Mouse (Mus musculus): ENCODE data around the gene 1700008O03Rik. TPM values are rescaled to one million over a fixed set of nuclear protein-coding genes. Genes with fewer than 3 reads are reported as not detected.
A peak's percentile ranks its signal among the peaks of the same experiment; 100 is the strongest.

The 1700008O03Rik gene
- 1.0 and 1.1 TPM in 2 replicates for polyA plus RNA-seq (2014; fragmentation: Nextera tagmentation; extraction: Ambion mirVana)

DNA sequence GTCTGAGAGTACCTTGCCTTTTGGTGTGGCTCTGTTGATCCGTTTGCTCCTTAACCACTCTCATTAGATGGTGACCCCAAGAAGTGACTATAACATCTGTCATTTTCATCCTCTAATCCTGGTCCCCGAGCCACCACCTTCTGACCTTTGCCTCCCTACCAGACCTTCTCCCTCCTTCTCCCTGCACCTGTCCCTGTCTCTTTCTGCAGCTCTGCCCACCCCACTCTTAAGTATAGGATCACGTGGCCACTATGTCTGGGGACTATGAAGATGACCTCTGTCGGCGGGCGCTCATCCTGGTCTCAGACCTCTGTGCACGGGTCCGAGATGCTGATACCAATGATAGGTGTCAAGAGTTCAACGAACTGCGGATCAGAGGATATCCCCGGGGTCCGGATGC lies at the start of gene 1700008O03Rik:
Gene 1700008O03Rik (minus strand): TSS at position 101 of the 400 bp plus-strand sequence.
- Histone ChIP-seq H3K4me1 (ENCODE audit: control insufficient read depth, insufficient read depth, low read length) (no peaks in the 10 kb centered on the region; the same call in 1 of the 2 replicates), H3K27me3 (ENCODE audit: control insufficient read depth, insufficient read depth, low read length) (no peaks in the 10 kb centered on the region), H3K4me3 (ENCODE audit: low read depth, low read length) (peak within 1 kb of the TSS; percentile 43), H3K9ac (ENCODE audit: low read length) (peak within 1 kb of the TSS; percentile 47), H3K4me2 (ENCODE audit: low read depth) (peak within 1 kb of the TSS; percentile 77), H3K36me3 (ENCODE audit: control insufficient read depth, insufficient read depth, low read length) (no peaks in the 10 kb centered on the region), H3K9me3 (ENCODE audit: control insufficient read depth, low read length) (no peaks in the 10 kb centered on the region), H3K27ac (ENCODE audit: low read depth, low read length) (no peak within 1 kb of the TSS)
- no peak for ATAC-seq (ENCODE audit: insufficient read depth, low FRiP score, low TSS enrichment)
- 80% methylated on average over 12 of the region's 12 CpGs for WGBS
- DNase-seq (ENCODE audit: low spot score): no peak

DNA sequence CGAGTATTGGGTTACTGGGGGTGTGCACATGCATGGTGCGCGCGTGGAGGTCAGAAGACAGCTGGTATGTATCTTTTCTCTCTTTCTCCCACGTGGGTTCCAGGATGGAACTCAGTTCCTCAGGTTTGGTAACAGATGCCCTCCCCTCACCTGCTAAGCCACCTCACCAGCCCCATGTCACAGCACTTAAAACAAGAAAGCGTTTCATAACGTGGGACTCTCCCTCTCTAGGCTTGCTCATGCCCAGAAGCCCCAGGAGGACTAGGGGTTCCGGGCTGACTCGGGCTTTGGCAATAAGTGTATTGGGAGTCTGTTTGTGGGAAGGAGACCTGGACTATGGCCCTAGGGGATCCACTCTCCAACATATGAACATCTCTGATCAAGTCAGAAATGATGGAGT lies 48.5 kb upstream of the 1700008O03Rik start:
- DNase-seq (ENCODE audit: low spot score) (no peak), ATAC-seq (ENCODE audit: insufficient read depth, low FRiP score, low TSS enrichment) (no peak)
- 76% methylated on average over 9 of the region's 9 CpGs for WGBS
- Histone ChIP-seq H3K9me3 (ENCODE audit: control insufficient read depth, low read length) (no peaks in the 10 kb centered on the region), H3K27ac (ENCODE audit: low read depth, low read length) (no peak overlapping the region), H3K27me3 (ENCODE audit: control insufficient read depth, insufficient read depth, low read length) (peaks cover 10% of the 10 kb centered on the region; the same call in 1 of the 2 replicates), H3K4me3 (ENCODE audit: low read depth, low read length) (no peak overlapping the region), H3K36me3 (ENCODE audit: control insufficient read depth, insufficient read depth, low read length) (no peaks in the 10 kb centered on the region), H3K9ac (ENCODE audit: low read length) (no peak overlapping the region), H3K4me2 (ENCODE audit: low read depth) (no peak overlapping the region), H3K4me1 (ENCODE audit: control insufficient read depth, insufficient read depth, low read length) (peaks cover 5% of the 10 kb centered on the region)

DNA sequence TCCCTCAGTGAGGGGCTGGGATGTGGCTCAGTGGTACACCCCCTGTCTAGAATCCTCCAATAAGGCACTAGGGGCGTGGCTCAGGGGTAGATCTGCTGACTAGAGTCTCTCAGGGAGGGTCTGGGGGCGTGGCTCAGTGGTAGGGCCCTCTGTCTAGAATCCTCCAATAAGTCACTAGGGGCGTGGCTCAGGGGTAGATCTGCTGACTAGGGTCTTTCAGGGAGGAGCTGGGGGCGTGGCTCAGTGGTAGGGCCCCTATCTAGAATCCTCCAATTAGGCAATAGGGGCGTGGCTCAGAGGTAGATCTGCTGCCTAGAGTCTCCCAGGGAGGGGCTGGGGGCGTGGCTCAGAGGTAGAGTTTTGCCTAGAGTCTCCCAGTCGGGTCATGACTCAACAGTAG lies 47.8 kb upstream of the 1700008O03Rik start:
- 3% methylated on average over 7 of the region's 7 CpGs for WGBS
- Histone ChIP-seq H3K9ac (ENCODE audit: low read length) (no peak overlapping the region), H3K27ac (ENCODE audit: low read depth, low read length) (no peak overlapping the region), H3K9me3 (ENCODE audit: control insufficient read depth, low read length) (no peaks in the 10 kb centered on the region), H3K4me1 (ENCODE audit: control insufficient read depth, insufficient read depth, low read length) (peaks cover 5% of the 10 kb centered on the region), H3K4me2 (ENCODE audit: low read depth) (no peak overlapping the region), H3K27me3 (ENCODE audit: control insufficient read depth, insufficient read depth, low read length) (peaks cover 10% of the 10 kb centered on the region; the same call in 1 of the 2 replicates), H3K36me3 (ENCODE audit: control insufficient read depth, insufficient read depth, low read length) (no peaks in the 10 kb centered on the region), H3K4me3 (ENCODE audit: low read depth, low read length) (no peak overlapping the region)
- ATAC-seq (ENCODE audit: insufficient read depth, low FRiP score, low TSS enrichment) (0 out of 2 replicates have a peak, but pooled peaks have one; percentile 15), DNase-seq (ENCODE audit: low spot score) (peak; percentile 74)

DNA sequence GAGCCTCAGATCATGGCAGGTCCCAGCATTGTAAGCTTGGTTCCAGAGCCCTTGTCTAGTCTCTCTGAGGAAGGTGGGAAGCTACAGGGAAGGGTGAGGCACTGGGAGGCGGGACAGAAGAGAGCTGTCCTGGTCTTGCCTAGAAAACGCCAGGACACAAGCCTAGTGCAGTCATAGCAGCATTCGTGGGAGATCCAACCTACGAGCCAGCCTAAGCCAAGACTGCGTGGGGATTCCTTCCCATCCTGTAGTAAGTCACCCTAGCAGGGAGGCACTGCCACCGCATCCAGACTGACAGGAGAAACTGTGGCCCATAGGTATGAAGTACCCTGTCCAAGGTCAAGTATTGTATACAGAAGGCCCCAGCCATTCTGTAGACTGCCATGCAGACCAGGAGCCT lies 46.9 kb upstream of the 1700008O03Rik start:
- H3K4me1 ChIP-seq (ENCODE audit: control insufficient read depth, insufficient read depth, low read length): peaks cover 5% of the 10 kb centered on the region
- 69% methylated on average over 6 of the region's 6 CpGs for WGBS

DNA sequence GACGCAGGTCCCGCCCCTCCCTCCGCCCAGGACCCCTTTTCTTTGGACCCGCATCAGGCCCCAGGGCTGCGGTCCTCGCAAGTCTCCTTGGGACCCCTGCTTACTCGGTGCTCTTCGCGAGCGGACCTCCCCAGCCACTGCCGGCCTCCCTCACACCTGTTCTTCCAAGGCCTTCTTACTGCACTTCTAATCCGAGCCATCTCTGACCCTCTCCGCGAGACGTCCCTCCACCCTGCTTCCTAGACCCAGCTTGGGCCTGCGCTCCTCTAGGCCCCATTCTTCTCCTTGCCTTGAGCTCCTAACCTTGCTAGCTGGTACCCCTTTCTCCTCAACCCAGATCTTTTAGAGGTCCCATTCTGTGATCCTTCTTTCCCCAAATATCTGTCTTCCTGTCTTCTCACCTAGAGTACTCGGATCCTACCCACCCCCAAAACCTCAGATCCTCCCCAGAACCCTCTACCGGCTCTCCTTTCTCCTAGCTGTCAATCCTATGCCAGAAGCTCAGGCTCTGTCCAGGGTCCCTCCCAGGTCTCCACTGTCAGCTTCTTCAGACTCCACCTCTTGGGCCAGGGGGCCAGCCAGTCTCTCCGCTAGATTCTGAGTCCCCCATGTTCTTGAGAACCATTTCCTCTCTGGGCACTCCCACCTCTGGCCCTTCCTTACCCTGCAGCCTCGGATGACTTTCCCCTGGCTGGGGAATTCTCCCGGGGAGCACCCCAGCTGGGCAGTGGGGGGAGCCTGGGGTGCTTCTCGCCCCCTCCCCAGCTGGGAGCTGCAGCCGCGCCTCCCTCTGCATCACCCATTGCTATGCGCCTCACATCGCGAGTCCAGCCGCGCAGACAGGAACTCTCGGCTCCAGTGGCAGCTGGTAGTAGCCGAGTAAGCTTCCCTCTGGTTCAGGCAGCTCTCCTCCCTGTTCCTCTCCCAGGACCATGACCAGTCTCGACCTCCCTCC lies 44.2 kb upstream of the 1700008O03Rik start:
- H3K36me3 ChIP-seq (ENCODE audit: control insufficient read depth, insufficient read depth, low read length): no peaks in the 10 kb centered on the region
- 1% methylated on average over 32 of the region's 32 CpGs for WGBS
- peaks cover 5% of the 10 kb centered on the region for H3K4me1 ChIP-seq (ENCODE audit: control insufficient read depth, insufficient read depth, low read length)
- peak; percentile 66 for DNase-seq (ENCODE audit: low spot score)
- H3K27ac ChIP-seq (ENCODE audit: low read depth, low read length): peak overlapping the region; percentile 97
- peaks cover 10% of the 10 kb centered on the region; the same call in 1 of the 2 replicates for H3K27me3 ChIP-seq (ENCODE audit: control insufficient read depth, insufficient read depth, low read length)
- peak; percentile 29 for ATAC-seq (ENCODE audit: insufficient read depth, low FRiP score, low TSS enrichment)
- no peaks in the 10 kb centered on the region for H3K9me3 ChIP-seq (ENCODE audit: control insufficient read depth, low read length)
- peak overlapping the region; percentile 71 for H3K4me3 ChIP-seq (ENCODE audit: low read depth, low read length)
- peak overlapping the region; percentile 85 for H3K9ac ChIP-seq (ENCODE audit: low read length)
- peak overlapping the region; percentile 71 for H3K4me2 ChIP-seq (ENCODE audit: low read depth)

More for the DNA sequence above, 46.9 kb upstream of the 1700008O03Rik start:
- no peaks in the 10 kb centered on the region for H3K9me3 ChIP-seq (ENCODE audit: control insufficient read depth, low read length)
- H3K9ac ChIP-seq (ENCODE audit: low read length): no peak overlapping the region
- no peak for ATAC-seq (ENCODE audit: insufficient read depth, low FRiP score, low TSS enrichment)
- no peak overlapping the region for H3K4me2 ChIP-seq (ENCODE audit: low read depth)
- peaks cover 10% of the 10 kb centered on the region; the same call in 1 of the 2 replicates for H3K27me3 ChIP-seq (ENCODE audit: control insufficient read depth, insufficient read depth, low read length)
- no peaks in the 10 kb centered on the region for H3K36me3 ChIP-seq (ENCODE audit: control insufficient read depth, insufficient read depth, low read length)
- H3K4me3 ChIP-seq (ENCODE audit: low read depth, low read length): no peak overlapping the region
- DNase-seq (ENCODE audit: low spot score): no peak
- no peak overlapping the region for H3K27ac ChIP-seq (ENCODE audit: low read depth, low read length)

DNA sequence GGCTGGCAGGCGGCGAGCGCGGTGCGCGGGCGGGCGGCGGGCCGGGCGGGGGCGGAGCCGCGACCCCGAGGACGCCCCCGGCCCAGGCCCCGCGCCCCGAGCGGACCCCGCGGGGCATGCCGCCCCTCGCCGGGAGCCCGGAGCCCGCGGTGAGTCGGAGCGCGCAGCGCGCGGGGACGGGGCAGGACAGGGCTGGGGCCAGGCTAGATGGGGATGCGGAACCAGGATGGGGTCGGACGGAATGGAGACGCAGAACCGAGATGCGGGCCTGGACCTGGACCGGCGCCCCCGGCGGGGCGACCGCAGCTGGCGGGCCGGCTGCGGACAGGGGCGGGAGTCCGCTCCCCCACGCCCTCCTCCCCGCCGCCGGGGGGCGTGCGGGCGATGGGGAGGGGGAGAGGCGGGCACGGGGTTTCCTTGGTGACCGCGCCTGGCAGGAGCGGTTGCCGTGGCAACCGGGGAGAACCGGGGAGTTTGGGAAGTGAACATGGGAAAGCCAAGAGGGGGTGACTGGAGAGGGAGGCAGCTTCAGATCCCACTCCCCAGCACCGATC lies 43.4 kb upstream of the 1700008O03Rik start, which contains the start of gene Lrrc4b:
Gene Lrrc4b (plus strand): TSS at position 51 of the 554 bp plus-strand sequence.
- under 1% methylated on average over 35 of the region's 69 CpGs for WGBS
- peaks cover 5% of the 10 kb centered on the region for H3K4me1 ChIP-seq (ENCODE audit: control insufficient read depth, insufficient read depth, low read length)

DNA sequence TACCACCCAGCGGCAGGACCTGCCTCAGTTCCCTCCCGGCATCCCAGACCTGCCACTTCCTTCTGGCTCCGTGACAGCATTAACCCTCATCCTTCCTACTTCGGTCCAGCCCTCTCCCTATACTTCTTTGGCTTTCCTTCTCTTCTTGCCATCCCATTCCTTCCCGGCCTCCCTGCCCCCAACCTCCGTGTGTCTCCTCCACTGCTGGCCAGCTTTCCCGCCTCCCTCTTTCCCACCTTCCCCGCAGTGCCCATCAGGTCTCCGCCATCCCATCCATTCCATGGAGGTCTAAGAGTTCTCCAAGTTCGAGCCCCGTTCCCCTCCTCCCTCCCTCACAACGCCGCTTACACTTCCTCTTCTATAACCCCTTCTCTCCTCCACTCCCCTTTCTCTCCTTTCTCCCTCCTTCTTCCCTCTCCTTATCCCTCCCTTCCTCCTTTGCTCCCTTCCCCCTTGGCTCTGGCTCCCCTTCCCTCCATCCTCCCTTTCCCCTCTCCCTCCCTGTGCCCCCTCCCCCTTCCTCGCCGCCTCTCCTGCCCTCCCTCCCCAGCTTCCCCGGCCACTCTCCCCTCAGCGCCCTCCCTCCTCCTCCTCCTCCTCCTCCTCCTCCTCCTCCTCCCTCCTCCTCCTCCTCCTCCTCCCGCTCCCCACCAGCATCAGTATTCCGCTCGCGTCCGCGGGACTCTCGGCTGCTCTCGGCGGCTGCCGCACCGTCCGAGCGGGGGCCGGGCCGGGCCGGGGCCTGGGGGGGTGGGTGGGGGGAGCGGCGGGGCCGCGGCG lies 42.7 kb upstream of the 1700008O03Rik start:
- Histone ChIP-seq H3K9ac (ENCODE audit: low read length) (peak overlapping the region; percentile 85), H3K36me3 (ENCODE audit: control insufficient read depth, insufficient read depth, low read length) (no peaks in the 10 kb centered on the region), H3K27ac (ENCODE audit: low read depth, low read length) (peak overlapping the region; percentile 97), H3K27me3 (ENCODE audit: control insufficient read depth, insufficient read depth, low read length) (peaks cover 10% of the 10 kb centered on the region; the same call in 1 of the 2 replicates), H3K4me2 (ENCODE audit: low read depth) (peak overlapping the region; percentile 71), H3K4me3 (ENCODE audit: low read depth, low read length) (peak overlapping the region; percentile 71), H3K4me1 (ENCODE audit: control insufficient read depth, insufficient read depth, low read length) (peaks cover 5% of the 10 kb centered on the region), H3K9me3 (ENCODE audit: control insufficient read depth, low read length) (no peaks in the 10 kb centered on the region)
- peak; percentile 52; the same call in 1 of the 2 replicates for ATAC-seq (ENCODE audit: insufficient read depth, low FRiP score, low TSS enrichment)
- 1% methylated on average over 17 of the region's 38 CpGs for WGBS
- DNase-seq (ENCODE audit: low spot score): peak; percentile 86

More for the DNA sequence above, 43.4 kb upstream of the 1700008O03Rik start, which contains the start of gene Lrrc4b:
- DNase-seq (ENCODE audit: low spot score): peak; percentile 92
- Histone ChIP-seq H3K9ac (ENCODE audit: low read length) (peak within 1 kb of the TSS; percentile 85), H3K27me3 (ENCODE audit: control insufficient read depth, insufficient read depth, low read length) (peaks cover 10% of the 10 kb centered on the region; the same call in 1 of the 2 replicates), H3K4me2 (ENCODE audit: low read depth) (peak within 1 kb of the TSS; percentile 71), H3K9me3 (ENCODE audit: control insufficient read depth, low read length) (no peaks in the 10 kb centered on the region), H3K27ac (ENCODE audit: low read depth, low read length) (peak within 1 kb of the TSS; percentile 97), H3K4me3 (ENCODE audit: low read depth, low read length) (peak within 1 kb of the TSS; percentile 71), H3K36me3 (ENCODE audit: control insufficient read depth, insufficient read depth, low read length) (no peaks in the 10 kb centered on the region)
- ATAC-seq (ENCODE audit: insufficient read depth, low FRiP score, low TSS enrichment): peak; percentile 59

DNA sequence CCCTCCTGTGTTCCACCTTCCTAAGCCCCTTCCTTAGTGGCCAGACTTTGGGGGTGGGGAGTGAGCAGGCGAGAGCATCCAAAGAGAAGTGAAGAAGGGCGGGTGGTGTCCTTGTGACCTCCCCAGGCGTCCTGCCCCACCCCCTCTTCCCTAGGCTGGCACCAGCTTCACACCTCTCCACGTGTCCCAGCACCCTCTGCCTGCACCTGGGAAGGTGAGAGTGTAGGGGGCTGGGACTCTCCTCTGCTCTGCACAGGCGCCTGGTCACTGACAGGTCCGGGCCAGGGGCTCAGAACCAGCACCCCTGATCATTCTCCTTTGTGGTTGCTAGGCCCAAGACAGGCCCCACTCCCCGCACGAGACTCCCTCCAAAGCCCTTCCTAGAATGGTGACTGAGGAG lies 42.0 kb upstream of the 1700008O03Rik start:
- peaks cover 10% of the 10 kb centered on the region; the same call in 1 of the 2 replicates for H3K27me3 ChIP-seq (ENCODE audit: control insufficient read depth, insufficient read depth, low read length)
- DNase-seq (ENCODE audit: low spot score): no peak
- H3K36me3 ChIP-seq (ENCODE audit: control insufficient read depth, insufficient read depth, low read length): no peaks in the 10 kb centered on the region
- peaks cover 5% of the 10 kb centered on the region for H3K4me1 ChIP-seq (ENCODE audit: control insufficient read depth, insufficient read depth, low read length)
- H3K4me2 ChIP-seq (ENCODE audit: low read depth): no peak overlapping the region; the same call in 1 of the 2 replicates
- WGBS: 12% methylated on average over 8 of the region's 8 CpGs
- H3K27ac ChIP-seq (ENCODE audit: low read depth, low read length): no peak overlapping the region
- no peak for ATAC-seq (ENCODE audit: insufficient read depth, low FRiP score, low TSS enrichment)
- H3K9me3 ChIP-seq (ENCODE audit: control insufficient read depth, low read length): no peaks in the 10 kb centered on the region
- no peak overlapping the region for H3K9ac ChIP-seq (ENCODE audit: low read length)
- no peak overlapping the region for H3K4me3 ChIP-seq (ENCODE audit: low read depth, low read length)
